Mouse (Mus musculus) R1 (cell line): ENCODE data around the gene Enah.
A peak's percentile ranks its signal among the peaks of the same experiment; 100 is the strongest.

Experiments used
- DNase-seq: peaks from one replicate; pipeline ENCODE4 v3.0.0-alpha.2; 2018; ENCODE audit warnings: low read depth, low spot score

Gene Enah

DNA sequence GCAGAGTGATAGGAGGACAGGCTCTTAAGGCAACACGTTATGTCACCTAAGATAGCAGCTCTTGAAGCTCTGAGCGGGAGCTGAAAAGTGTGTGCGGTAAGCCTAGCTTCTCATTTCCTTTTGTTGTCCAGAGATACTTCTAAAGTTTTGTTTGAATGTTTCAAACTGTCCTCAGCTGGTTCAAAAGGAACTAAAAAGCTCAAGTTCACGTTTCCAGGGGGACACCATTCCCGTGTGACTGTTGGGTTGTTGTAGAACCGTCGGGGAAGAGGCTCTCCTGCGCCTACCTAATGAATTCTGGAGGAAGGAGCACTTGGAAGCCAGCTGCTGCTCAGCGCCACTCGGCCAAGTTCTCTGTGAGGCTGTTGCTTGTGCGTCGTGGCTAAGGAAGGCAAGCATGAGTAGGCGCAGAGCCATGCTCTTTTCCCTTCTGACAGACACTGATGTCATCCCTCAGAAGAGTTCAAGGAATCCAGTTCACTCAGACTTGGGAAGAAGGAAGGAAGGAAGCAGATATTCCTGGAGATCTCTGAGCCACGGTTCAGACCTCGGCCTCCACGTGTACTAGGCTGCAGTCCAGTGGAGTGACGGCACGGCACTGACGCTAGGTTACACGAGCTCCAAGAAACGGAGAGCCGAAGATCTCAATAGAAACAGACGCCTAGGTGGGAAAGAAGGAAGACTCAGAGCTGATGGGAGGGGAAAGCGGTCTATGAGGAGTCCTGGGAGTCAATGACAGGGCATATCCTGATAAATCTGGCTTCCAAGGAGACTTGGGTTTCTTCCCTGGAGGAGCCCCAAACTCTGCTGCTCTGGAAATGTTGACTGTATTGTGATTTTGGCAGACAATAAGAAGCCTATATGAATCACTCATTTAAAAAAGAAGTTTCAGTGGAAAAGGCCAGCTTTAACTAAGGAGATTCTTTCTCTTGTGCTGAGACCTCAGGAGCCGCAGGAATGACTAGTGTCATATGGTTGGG lies 8.7 kb upstream of the Enah start:
- DNase-seq, result peak; percentile 93

DNA sequence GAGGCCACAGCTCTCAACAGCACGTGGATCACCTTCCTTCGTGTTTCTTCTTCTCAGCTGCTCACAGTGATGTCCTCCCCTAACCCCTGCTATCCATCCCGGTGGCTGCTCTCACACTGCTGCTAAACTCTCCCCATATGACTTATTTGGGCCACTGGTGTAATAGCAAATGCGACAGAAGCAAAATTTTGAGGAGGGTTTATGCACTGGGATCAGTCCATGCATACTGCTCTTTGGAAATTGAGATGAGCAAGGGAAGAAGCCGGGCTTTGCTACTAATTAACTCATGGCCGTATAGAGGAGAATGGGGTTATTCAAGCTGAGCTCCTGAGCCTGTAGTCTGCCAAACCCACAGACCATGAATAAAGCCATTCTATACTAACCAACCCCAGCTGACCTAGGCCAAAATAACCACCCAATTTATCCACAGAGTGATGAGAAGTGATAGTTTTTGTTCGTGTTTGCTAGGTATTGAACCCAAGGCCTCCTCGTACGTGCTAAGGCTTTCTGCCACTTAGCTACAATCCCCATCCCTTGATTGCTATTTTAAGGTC lies 7.7 kb upstream of the Enah start:
- no peak for DNase-seq

DNA sequence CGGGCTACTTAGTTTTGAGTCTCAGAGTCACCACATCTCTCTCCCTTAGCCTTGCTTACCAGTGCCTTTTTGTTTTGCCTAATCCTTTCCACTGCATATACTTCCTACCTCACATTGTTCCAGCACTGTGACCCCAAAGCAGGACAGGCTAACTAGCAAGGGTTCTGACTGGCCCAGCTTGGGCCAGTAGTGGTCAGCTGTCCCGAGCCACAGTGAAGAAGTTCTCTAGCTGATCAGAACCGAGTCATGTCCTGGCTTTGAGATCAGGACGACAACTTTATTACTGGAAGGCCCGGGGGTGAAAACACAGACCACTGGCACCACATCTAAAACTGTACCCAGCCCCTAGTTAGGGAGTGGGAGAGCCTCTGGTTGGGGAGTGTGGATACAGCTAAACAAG lies 7.0 kb upstream of the Enah start:
- DNase-seq, result no peak

DNA sequence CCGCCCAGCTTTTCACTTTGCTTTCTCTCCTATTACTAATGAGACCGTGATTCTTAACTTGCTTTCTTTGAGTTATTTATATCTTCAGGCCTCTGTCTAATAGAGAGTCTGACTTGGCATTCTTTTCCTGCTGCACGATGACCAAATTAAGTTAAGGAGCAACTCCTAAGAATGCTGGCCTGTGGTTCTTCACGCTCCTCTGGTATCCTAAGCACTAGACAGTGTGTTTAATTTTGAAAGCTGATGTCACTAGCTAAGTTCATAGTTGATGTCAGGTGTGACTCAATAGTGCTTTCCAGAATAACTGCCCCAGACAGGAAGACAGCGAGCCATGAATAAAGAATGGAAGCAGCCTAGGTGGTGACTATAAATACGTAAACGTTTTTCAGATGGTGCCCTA lies 6.3 kb upstream of the Enah start:
- DNase-seq, result no peak

DNA sequence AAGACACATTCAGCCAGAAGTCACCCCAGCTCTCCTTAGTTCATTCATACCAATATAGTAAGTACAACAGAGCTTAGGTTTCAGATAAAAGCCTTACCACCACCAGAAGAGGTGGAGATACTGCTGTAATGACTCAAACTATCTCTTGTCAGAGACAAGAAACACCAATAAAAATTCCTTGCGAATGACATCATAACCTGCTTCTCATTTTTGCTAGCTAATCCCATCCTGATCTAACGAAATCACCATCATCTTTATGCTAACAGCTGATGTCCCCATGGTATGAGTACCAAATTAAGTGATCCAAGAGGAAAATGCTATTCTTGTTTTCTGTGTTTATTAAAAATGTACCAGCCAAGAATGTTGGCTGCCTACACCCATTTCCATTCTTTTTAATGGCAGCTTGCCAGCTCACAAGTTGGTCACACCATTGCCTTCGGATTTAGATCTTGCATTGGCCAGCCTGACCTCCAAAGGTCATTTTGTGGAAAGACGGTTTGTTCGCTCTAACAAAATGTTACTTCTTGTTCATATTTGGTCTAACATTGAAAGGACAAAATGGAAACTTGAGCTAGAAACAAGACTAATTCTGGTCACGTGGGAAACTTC lies 2.0 kb upstream of the Enah start:
- no peak for DNase-seq

DNA sequence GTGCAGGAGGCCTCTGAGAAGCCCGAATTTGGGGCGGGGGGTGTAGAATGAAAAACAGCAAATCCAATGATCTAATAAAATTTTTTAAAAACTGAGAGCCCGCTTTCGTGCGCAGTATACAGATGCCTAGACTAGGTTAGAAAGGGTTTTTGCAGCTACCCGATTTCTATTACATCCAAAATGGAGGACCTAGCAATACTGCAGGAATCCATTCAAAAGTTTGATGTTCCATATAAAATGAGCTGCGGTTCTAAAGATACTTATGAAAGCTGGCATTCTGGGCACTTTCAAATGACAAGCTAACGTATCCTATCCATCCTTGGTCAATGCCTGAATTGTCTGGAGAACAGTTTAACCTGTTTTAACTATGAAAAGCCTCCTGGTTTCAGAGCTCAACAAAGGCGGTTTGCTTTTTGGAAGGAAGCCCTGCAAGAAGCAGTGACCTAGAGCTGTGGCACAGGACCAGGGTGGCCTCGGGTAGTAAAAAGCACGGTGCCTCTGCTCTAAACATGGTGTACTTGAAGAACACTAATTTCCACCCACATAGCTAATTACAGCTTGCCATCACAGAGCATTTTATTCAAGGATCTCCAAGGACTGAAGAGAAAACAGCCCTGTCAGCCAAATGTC lies 1.2 kb upstream of the Enah start:
- no peak for DNase-seq

DNA sequence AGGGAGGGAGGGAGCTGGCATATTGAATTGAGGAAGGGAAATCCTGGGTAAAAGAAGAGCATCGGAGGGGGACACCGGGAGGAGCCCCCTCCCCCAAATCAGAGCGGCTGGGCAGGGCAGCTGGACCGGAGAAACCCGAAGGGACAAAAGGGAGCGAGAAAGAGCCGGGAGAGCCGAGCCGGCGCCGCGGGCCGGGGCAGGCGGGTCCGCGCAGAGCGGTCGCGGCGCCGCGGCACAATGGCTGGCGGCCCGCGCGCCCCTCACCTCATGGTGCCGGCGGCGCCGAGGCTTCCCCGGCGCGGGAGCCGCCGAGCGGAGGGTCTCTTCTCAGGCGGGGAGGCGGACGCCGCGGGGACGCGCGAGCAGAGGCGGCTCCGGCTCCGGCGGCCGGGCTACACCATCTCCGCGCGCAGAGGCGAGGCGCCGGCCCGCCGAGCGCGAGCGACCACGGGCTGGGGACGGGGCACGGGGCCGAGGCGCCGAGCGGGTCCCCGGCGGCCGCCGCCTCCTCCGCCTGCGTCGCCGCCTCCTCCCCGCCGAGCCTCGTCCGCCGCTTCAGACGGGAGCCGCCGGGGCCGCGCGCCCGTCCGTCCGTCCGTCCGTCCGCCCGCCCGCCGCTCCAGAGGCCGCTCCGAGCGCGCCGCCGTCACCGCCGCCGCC lies 394 bp downstream of the Enah start:
- no peak for DNase-seq

DNA sequence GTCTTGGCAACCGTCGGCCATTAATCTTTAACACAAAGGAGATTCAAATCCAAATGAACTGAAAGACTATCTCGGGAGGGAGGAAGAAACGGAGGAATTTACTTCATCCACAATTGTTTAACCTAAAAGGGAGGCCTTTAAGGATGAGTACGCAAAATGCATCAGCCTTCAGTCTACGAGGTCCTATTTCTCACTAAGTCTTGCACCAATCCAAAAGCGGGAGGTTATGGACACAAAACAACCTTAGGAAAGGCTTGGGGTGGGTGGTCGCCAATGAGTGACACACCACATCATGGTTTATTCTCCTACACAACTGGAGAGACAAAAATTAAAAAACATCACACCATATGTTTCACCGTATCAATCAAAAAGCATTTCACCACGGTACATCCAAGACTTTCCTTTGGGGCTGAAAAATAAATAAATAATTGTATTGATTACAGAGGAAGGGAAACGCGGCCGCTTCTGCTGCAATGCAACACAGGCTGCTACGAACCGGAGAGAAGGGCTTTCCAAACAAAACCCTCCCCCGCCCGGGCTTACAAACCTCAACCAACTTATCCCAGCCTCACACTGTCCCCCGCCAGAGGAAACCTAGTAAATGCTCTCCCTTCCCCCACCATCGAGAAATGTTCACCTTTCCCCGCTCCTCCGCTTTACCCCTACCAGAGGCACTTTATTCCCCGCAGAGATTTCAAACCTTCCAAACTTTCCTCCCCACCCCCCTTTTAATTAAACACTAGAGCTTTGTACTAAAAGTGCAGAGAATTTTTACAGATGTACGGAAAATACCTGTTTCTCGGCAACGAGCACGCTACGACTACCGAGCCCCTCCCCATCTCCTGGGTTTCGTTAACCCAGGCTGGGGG lies 1.2 kb downstream of the Enah start:
- peak; percentile 89 for DNase-seq

DNA sequence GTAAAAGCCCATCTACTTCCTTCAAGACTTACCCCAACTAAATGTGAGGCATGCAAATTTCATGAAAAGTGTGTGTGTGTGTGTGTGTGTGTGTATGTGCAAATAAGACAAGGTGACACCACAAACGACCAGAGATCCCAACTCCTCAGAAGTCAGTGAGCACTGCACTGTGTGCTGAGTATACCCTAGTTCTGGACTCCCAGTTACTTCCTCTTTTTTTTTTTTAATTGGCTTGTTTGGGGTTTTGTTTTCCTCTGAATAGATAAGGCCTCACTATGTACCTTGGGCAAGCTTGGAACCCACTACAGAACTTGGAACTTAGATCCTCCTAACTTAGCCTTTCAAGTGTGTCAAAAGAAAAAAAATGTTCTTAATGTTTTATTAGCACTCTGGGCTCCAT lies 14.0 kb downstream of the Enah start:
- DNase-seq, result no peak

DNA sequence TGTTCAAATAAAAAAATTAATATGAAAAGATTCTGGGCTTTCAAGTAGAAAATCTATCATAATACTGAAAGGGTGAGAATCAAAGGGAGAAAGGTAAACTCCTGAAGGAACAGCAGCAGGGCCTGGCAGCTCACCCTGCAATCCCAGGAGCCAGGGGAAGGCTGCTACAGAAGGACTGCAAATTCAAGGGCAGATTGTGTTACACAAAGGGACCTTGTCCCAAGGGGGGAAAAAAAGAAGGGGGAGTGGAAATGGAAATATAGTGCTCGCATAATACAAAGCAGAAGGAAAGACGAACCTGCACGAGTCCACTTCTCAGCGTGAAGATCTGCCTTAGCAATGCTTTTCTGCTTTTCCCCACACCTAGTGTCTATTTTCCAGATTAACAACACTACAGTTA lies 21.1 kb downstream of the Enah start:
- no peak for DNase-seq

DNA sequence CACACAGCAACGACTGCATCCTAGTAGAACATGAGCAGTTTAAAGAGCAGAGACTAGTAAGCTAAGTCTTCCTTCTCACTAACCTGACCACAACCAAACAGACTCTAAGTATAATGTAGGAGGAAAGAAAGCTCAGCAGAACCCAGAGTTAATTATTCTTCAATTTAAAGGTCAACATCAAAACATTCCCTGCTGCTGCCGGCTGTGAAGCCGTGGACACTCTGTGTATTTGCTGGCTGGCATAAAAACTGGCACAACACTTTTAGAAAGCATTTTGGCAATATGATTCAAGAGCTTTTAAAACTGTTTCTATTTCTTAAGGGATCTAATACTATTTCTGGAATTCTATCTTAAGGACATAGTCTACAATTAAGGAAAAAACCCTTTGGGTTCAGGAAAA lies 22.0 kb downstream of the Enah start:
- DNase-seq, result no peak

DNA sequence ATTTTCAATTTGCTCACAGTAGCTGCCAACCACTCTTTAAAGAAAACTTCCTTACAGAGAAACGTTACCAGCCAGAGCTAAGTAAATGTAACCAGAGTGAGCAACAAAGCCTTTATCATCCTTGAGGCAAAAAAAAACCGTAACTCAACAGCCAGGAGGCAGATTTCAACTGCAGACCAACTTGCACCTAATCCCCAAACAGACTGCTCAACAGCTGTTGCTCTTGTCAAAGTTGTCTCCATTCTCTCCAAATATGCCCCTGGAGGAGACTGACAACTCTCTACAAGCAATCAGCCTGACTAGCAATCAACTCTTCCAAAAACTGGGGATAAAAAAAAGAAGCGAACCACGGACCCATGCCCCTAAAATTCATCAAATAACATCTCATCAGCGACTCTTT lies 26.2 kb downstream of the Enah start:
- DNase-seq, result no peak

DNA sequence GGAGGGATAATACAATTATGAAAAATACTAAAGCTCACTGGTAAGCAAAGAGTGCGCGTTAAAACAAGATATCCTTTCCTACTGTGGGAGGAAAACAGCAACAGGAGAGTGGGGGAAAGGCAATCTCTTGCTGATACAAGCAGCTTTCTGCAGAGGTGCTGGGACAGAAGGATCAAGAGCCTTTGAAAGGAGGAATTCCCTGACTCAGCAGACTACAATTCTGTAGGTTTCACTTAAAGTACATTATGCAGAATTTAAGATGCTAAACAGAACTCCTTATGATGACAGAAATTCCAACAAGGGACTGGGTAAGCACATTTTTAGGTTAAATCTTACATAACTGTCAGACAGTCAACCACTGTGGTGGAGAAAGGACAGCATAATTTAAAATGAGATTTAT lies 31.4 kb downstream of the Enah start:
- DNase-seq, result no peak

DNA sequence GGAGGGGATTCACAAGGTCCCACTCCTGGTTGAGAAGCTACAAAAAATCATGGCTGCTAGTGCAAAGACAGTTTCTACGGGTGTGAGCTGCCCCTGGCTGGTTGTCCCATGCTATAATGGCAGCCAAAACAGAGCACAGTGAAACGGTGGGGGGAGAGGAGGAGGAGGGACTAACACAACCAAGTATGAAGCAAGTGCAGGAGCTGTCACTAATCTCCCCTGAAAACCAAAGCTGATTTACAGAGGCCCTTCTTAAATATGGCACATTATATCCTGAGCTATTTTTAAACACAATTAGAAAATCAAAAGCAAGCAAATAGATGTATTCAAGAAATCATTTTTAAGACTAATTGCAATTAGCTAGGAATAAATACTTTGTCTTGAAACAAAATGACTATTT lies 32.6 kb downstream of the Enah start:
- DNase-seq, result no peak

DNA sequence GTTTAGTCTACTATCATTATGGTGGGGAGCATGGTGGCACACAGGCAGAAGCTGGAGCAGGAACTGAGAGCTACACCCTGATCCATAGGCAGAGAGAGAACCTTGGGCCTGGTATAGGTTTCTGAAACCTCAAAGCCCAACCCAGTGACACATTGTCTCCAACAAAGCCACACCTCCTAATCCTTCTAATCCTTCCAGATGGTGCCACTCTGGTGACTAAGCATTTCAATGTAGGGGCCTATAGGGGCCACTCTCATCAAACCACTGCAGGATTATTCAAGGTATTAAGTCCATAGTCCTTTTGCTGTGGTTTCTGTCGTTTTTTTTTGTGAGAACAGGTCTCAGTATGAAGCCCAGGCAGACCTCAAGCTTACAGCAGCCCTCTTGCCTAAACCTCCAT lies 33.9 kb downstream of the Enah start:
- peak; percentile 59 for DNase-seq

DNA sequence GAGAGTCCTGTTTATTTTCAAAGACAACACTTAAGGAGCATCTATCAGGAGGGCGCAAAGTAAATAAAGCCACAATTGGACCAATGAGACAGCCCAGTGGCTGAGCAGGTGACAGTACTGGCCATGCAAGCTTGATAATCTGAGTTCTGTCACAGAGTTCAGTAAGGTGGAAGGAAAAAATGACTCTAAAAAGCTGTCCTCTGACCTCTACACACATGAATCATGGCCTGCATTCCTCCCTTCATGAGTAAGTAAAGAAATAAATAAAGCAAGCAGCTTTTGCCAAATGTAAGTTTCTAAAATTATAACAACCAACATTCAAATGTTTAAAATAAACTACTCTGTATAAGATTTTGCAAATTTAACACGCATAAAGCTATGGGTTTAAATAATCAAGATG lies 35.0 kb downstream of the Enah start:
- no peak for DNase-seq

DNA sequence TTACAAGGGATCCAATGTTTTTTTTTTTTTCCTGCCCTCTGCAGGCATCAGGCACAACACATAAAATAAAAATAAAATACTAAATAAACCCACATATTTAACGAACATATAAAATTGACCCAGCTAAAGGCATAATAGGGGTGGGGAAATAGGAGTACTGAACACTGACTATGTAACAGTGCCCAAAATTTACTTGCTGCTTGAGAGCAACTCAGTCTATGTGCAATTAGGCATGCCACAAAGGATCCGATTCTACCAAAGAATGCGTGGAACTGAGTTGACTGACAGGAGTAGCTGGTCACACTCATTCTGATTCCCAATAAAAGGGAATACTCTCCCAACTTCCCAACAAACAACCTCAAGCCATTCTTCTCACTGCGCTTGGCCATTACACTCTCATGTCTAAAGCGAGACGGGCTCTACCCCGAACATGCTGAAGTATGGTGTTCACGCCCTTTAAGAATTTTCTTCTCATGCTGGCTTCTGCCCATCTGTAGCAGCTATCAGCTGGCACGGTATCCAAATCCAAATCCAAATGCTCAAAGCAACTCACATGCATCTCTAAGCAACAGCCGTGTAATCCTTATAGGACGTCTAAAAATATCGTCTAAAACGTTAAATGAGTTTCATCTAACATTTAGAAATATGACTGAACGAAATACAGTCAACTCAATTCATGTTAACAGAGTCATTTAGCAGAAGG lies 39.6 kb downstream of the Enah start:
- no peak for DNase-seq

DNA sequence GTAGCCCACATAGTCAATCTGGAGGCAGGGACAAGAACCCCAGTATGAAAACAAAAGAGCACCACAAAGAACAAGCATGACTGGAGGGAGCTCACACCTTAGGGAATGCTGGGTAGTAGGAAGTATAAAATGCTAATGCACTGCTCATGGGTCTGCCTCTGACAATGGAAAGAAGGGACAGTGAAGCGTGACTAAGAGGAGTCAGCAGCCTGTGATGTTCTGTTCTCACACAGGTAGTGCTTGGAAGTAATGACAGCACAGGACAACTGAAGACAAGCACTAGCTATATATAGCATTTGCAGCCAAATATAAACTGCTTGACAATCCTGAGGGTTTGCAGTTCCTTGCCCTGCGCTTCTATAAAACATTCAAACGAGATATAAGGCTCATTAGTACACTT lies 44.3 kb downstream of the Enah start:
- DNase-seq, result peak; percentile 67

DNA sequence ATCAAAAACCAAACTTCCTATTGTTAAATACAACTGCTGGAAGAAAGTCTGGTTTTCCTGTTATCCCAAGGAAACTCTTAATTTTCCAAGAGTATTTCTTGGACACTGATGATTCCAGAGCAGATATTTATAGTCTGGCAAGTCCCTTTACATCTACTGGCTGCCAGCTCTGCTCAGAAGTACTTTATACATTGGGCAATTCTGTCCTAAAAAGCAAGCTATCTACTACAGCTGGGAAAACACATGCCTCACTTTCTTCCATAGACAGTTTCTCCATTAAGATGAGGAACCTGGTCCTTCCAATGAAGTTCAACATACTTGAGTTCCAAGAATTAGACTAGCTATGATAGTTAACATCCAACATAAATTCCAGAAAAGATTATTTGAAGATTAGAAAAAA lies 44.9 kb downstream of the Enah start:
- DNase-seq, result no peak

DNA sequence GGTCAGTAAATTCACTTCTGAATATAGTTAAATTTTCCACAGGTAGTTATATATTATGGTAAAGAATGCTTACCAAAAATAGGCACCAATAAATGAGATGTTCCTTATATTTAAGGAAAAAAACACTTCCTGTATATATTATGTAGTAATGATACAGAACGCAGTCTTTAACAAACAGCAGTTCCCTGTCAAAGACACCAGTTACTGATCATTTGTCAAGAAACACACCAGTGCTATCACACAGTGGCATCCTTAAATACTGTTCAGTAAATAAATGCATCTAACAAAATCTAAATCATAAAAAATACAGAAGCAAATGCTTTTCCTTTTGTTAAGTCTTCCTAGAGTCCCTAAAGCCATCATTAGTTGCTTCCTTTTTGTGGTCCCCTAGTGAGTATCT lies 54.5 kb downstream of the Enah start:
- no peak for DNase-seq
